Mouse (Mus musculus) stomach, postnatal 0 days (tissue): ENCODE data around the gene Cfap46.

Experiments
- CTCF ChIP-seq: IDR thresholded peaks from 2 replicates; pipeline ENCODE4 v1.5.1; 2016; ENCODE audit warnings: antibody characterized with exemption, low read depth, mild to moderate bottlenecking, moderate library complexity
- EP300 ChIP-seq: optimal IDR thresholded peaks from 2 replicates; pipeline ENCODE3; 2016; ENCODE audit warnings: antibody characterized with exemption

- no peak for TF ChIP-seq EP300
- no peak for TF ChIP-seq CTCF
Observed at GRCm38 (mm10) chr7:139705081-139705480, 21.5 kb upstream of the Cfap46 start.
